ENCODE assay signal across 24 mouse cellular contexts in the genomic region with DNA sequence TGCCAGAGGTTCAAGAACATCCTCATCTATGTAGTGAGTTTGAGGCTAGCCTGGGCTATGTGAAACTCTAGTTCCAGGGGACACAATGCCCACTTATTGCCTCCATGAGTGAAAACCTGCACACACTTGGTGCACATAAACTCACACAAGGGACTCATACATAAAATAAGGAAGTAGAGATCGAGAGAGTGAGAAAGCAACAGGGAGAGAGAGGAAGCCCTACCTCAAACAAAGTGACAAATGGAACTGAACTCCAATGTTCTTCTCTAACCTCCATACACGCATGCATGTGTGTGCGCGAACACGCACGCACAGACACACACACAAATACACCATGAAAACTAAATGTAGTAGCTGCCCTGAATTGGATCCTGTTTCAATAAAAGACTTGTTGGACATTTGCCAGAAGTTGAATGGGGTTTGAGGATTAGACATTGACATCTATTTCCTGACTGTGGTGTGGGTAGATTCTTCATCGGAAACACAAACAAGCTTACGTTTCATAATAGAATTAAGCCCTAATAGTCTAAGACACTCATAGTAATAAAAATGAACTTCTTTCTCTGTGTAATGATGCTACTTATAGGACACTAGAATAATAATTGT. TPM values are rescaled to one million over a fixed set of nuclear protein-coding genes. Genes with fewer than 3 reads are reported as not detected.
"Had no signal": no experiment of that assay in that cellular context is flagged by ENCODE, and none has a peak within 500 bp of the region (broad histone marks: within the 10 kb centered on the region; RNA-seq: fewer than 3 reads in every experiment).

No protein-coding gene starts in this region.

- H3K4me2 ChIP-seq: kidney, embryonic 15.5 days; limb, embryonic 12.5 days; limb, embryonic 15.5 days; liver, embryonic 11.5 days; midbrain, embryonic 12.5 days; midbrain, embryonic 15.5 days; neural tube, embryonic 12.5 days; neural tube, embryonic 15.5 days had no signal

- H3K27ac ChIP-seq: kidney, embryonic 15.5 days; limb, embryonic 12.5 days; limb, embryonic 15.5 days; liver, embryonic 14.5 days; midbrain, embryonic 12.5 days; midbrain, embryonic 15.5 days; neural tube, embryonic 12.5 days; neural tube, embryonic 15.5 days had no signal

- DNase-seq: kidney, adult 8-10 months; kidney, postnatal 10 days; kidney, postnatal 36 days; left cerebral cortex, postnatal 4 days; liver, postnatal 0 days; lung, postnatal 14 days; lung, postnatal 4 days; right cerebral cortex, adult 18-20 months; right cerebral cortex, postnatal 14 days; right cerebral cortex, postnatal 4 days; thymus, adult 18-20 months had no signal

- H3K9me3 ChIP-seq: kidney, embryonic 15.5 days; limb, embryonic 12.5 days; limb, embryonic 15.5 days; midbrain, embryonic 12.5 days; midbrain, embryonic 15.5 days; neural tube, embryonic 12.5 days; neural tube, embryonic 15.5 days had no signal

- H3K4me3 ChIP-seq: kidney, embryonic 15.5 days; limb, embryonic 12.5 days; limb, embryonic 15.5 days; midbrain, embryonic 12.5 days; midbrain, embryonic 15.5 days; neural tube, embryonic 12.5 days; neural tube, embryonic 15.5 days had no signal

- ATAC-seq: liver, postnatal 0 days; midbrain, embryonic 15.5 days had no signal

- H3K4me1 ChIP-seq: kidney, embryonic 15.5 days; limb, embryonic 12.5 days; limb, embryonic 15.5 days; midbrain, embryonic 12.5 days; midbrain, embryonic 15.5 days; neural tube, embryonic 12.5 days; neural tube, embryonic 15.5 days had no signal

- H3K36me3 ChIP-seq: kidney, embryonic 15.5 days; limb, embryonic 12.5 days; limb, embryonic 15.5 days; midbrain, embryonic 12.5 days; midbrain, embryonic 15.5 days; neural tube, embryonic 12.5 days; neural tube, embryonic 15.5 days had no signal

- H3K27me3 ChIP-seq: kidney, embryonic 15.5 days; limb, embryonic 12.5 days; limb, embryonic 15.5 days; midbrain, embryonic 12.5 days; midbrain, embryonic 15.5 days; neural tube, embryonic 12.5 days; neural tube, embryonic 15.5 days had no signal

- H3K9ac ChIP-seq: kidney, embryonic 15.5 days; limb, embryonic 12.5 days; limb, embryonic 15.5 days; liver, embryonic 14.5 days; liver, postnatal 0 days; midbrain, embryonic 12.5 days; midbrain, embryonic 15.5 days; neural tube, embryonic 12.5 days; neural tube, embryonic 15.5 days had no signal

RNA-seq across cellular contexts. Expression of gene Opn4, which starts 48.0 kb away (rescaled TPM):
- total RNA-seq: layer of hippocampus, postnatal 14 days; left cerebral cortex, adult 8-10 months; left cerebral cortex, postnatal 14 days; left cerebral cortex, postnatal 4 days; megakaryocyte, adult 5-6 weeks had no signal
- polyA plus RNA-seq: liver, embryonic 11.5 days; liver, embryonic 14.5 days; liver, postnatal 0 days; midbrain, embryonic 12.5 days; midbrain, embryonic 15.5 days; neural tube, embryonic 12.5 days had no signal

RNA-seq across cellular contexts. Expression of gene Ldb3, which starts 59.5 kb away (rescaled TPM):
- total RNA-seq: megakaryocyte, adult 5-6 weeks had no signal
